Mouse (Mus musculus) ovary, adult 2 months (tissue): ENCODE data around the gene Tmem260. TPM values are rescaled to one million over a fixed set of nuclear protein-coding genes. Genes with fewer than 3 reads are reported as not detected.

Experiments
- polyA plus RNA-seq: library from polyadenylated mRNA; depleted of rRNA; stranded (reverse); fragments of >200 nt; gene quantifications from 2 replicates; pipeline ENCODE4 v1.2.3, GENCODE M21; 2012; rRNA removed

Tmem260 gene
- polyA plus RNA-seq, result 28.0 and 42.8 TPM in 2 replicates

GRCm38 (mm10) chr14:48445984-48446683, at the start of gene Tmem260:
TSS of gene Tmem260 (plus strand) at chr14:48446124.

Other genes with a start within 250 kb of the Tmem260 start
- not detected in 2 replicates for gene Otx2, start 227.7 kb downstream of the Tmem260 start, polyA plus RNA-seq